Mouse (Mus musculus) erythroblast, embryonic 14.5 days (primary cell): ENCODE data around the gene Cdc14a.

Experiments
- GATA1 ChIP-seq: IDR thresholded peaks from 2 replicates; pipeline ENCODE4 v1.6.1; 2012; ENCODE audit warnings: low read length, inconsistent platforms, mixed read lengths
- TAL1 ChIP-seq: IDR thresholded peaks from 3 replicates; pipeline ENCODE4 v1.6.1; 2012; ENCODE audit warnings: low read length, inconsistent platforms, mixed read lengths

- no peak for TF ChIP-seq GATA1
- TF ChIP-seq TAL1: no peak
Measured at GRCm38 (mm10) chr3:116405516-116405915, 18.3 kb downstream of the Cdc14a start.
